Mouse (Mus musculus) liver, adult 10 weeks (tissue): ENCODE results near the gene Mmp9. TPM values are rescaled to one million over a fixed set of nuclear protein-coding genes. Genes with fewer than 3 reads are reported as not detected.

ENCODE experiments used
- polyA plus RNA-seq: library from polyadenylated mRNA; stranded (reverse); fragments of 350-450 nt; fragmentation: Illumina TruSeq; extraction: RNeasy Lipid Tissue Mini Kit (QIAGEN cat#74804); gene quantifications from one replicate; pipeline ENCODE4 v1.2.3, GENCODE M21; 2014; ENCODE audit warnings: low read depth, low replicate concordance

Mmp9 gene
- polyA plus RNA-seq = not detected

GRCm38 (mm10) chr2:164940140-164940830 lies at the start of gene Mmp9:
TSS of gene Mmp9 (plus strand) at chr2:164940780.

GRCm38 (mm10) chr2:164911086-164912048 lies 29.2 kb upstream of the Mmp9 start, which contains the start of gene Zfp335:
TSS of gene Zfp335 (minus strand) at chr2:164911757.

GRCm38 (mm10) chr2:164960716-164961441 lies 20.3 kb downstream of the Mmp9 start, which contains the start of gene Slc12a5:
TSS of gene Slc12a5 (plus strand) at chr2:164960802.

Other genes starting within 250 kb of the Mmp9 start
- not detected for gene Spint4, start 242.3 kb upstream of the Mmp9 start, polyA plus RNA-seq
- not detected for gene Spint5, start 225.5 kb upstream of the Mmp9 start, polyA plus RNA-seq
- not detected for gene Wfdc3, start 194.8 kb upstream of the Mmp9 start, polyA plus RNA-seq
- 1.6 TPM for gene Dnttip1, start 194.8 kb upstream of the Mmp9 start, polyA plus RNA-seq
- not detected for gene Ube2c, start 170.9 kb upstream of the Mmp9 start, polyA plus RNA-seq
- not detected for gene Tnnc2, start 160.8 kb upstream of the Mmp9 start, polyA plus RNA-seq
- 1.1 TPM for gene Snx21, start 155.0 kb upstream of the Mmp9 start, polyA plus RNA-seq
- 0.93 TPM for gene Acot8, start 135.9 kb upstream of the Mmp9 start, polyA plus RNA-seq
- 0.90 TPM for gene Zswim3, start 135.7 kb upstream of the Mmp9 start, polyA plus RNA-seq
- 0.95 TPM for gene Zswim1, start 118.1 kb upstream of the Mmp9 start, polyA plus RNA-seq
- not detected for gene Spata25, start 112.2 kb upstream of the Mmp9 start, polyA plus RNA-seq
- gene Ctsa, start 107.9 kb upstream of the Mmp9 start, polyA plus RNA-seq = 46.3 TPM
- gene Neurl2, start 107.3 kb upstream of the Mmp9 start, polyA plus RNA-seq = not detected
- gene Pltp, start 83.1 kb upstream of the Mmp9 start, polyA plus RNA-seq = 3.6 TPM
- gene Pcif1, start 61.5 kb upstream of the Mmp9 start, polyA plus RNA-seq = 3.5 TPM
- 0.40 TPM for gene Zfp335, start 29.0 kb upstream of the Mmp9 start, polyA plus RNA-seq
- gene Slc12a5, start 20.0 kb downstream of the Mmp9 start, polyA plus RNA-seq = 1.8 TPM
- gene Ncoa5, start 94.1 kb downstream of the Mmp9 start, polyA plus RNA-seq = 5.0 TPM
- not detected for gene Cd40, start 114.8 kb downstream of the Mmp9 start, polyA plus RNA-seq
- not detected for gene 1700025C18Rik, start 150.0 kb downstream of the Mmp9 start, polyA plus RNA-seq